Mouse (Mus musculus) C2C12 (cell line): ENCODE measurements at regions not wholly inside any gene's neighbourhood (a gene's known extent, or its start where the extent isn't known, plus 50 kb on each side); places are given as distances from the start of the nearest gene placed in this dataset.

Experiments
- CEBPB ChIP-seq: IDR thresholded peaks from one replicate; pipeline ENCODE4 v1.6.1; 2011; ENCODE audit warnings: low read depth, mild to moderate bottlenecking, control low read depth, moderate library complexity
- CTCF ChIP-seq: IDR thresholded peaks from one replicate; pipeline ENCODE4 v1.5.1; 2011; ENCODE audit not compliant: control insufficient read depth, insufficient read depth, insufficient read length
- MAX ChIP-seq: IDR thresholded peaks from one replicate; pipeline ENCODE4 v1.6.1; 2011; ENCODE audit warnings: mild to moderate bottlenecking, control low read depth
- USF1 ChIP-seq: IDR thresholded peaks from one replicate; pipeline ENCODE4 v1.6.1; 2011; ENCODE audit warnings: low read depth, mild to moderate bottlenecking, control low read depth, moderate library complexity

DNA sequence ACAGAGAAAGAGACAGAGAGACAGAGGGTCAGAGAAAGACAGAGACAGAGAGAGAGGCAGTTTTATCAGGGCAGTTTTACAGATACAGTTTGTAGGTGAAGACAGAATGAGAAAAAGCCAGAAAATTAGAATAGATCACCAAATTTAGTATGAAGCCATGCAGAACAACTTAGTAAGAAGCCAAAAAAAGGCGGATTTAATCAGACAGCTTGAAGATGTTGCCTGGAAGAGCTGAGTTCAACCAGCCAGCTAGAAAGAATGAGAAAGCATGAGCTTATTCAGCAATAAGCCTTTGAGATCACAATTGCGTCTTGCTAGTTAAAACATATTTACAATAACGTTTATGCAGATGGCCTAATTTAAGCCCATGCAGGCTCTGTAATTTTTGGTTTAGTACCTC lies 1376.0 kb downstream of the Stim2 start:
- TF ChIP-seq CTCF (no peak), USF1 (no peak), MAX (no peak), CEBPB (no peak)
